Mouse (Mus musculus) heart, adult 2 months (tissue): Measurements from ENCODE around the gene Rnf145. TPM values are rescaled to one million over a fixed set of nuclear protein-coding genes. Genes with fewer than 3 reads are reported as not detected.

Experiments used
- DNase-seq, 2 experiments: peaks; one replicate each; pipeline ENCODE4 v3.0.0; 2021
- H3K27ac ChIP-seq: fragments of 200-600 bp; 2 replicates; pipeline ENCODE4 v1.8.1; 2022
- H3K27me3 ChIP-seq: fragments of 200-500 bp; 2 replicates; pipeline ENCODE4 v1.6.1; 2012; ENCODE audit warnings: mild to moderate bottlenecking, low read length, inconsistent platforms, mixed read lengths; ENCODE audit not compliant: control insufficient read depth, insufficient read depth
- H3K36me3 ChIP-seq: fragments of 200-500 bp; 2 replicates; pipeline ENCODE4 v1.6.1; 2012; ENCODE audit warnings: low read length, inconsistent platforms; ENCODE audit not compliant: control insufficient read depth, insufficient read depth
- H3K4me1 ChIP-seq: fragments of 200-500 bp; 2 replicates; pipeline ENCODE4 v1.6.1; 2011; ENCODE audit warnings: low read length; ENCODE audit not compliant: control insufficient read depth, insufficient read depth
- H3K4me3 ChIP-seq: fragments of 200-600 bp; 2 replicates; pipeline ENCODE4 v1.8.1; 2022
- H3K79me2 ChIP-seq: fragments of 200-500 bp; replicated peaks from 2 replicates; pipeline ENCODE4 v1.6.1; 2012; ENCODE audit warnings: mild to moderate bottlenecking, inconsistent platforms, low read length, moderate library complexity, mixed read lengths; ENCODE audit not compliant: control insufficient read depth, insufficient read depth
- H3K9ac ChIP-seq: fragments of 200-500 bp; 2 replicates; pipeline ENCODE4 v1.6.1; 2012; ENCODE audit warnings: low read depth, mild to moderate bottlenecking, control low read depth, inconsistent platforms, low read length, mixed read lengths
- CTCF ChIP-seq: fragments of 200-600 bp; IDR thresholded peaks from 2 replicates; pipeline ENCODE4 v1.8.1; 2022; ENCODE audit warnings: antibody characterized with exemption, mild to moderate bottlenecking, moderate library complexity
- EP300 ChIP-seq: fragments of 200-500 bp; IDR thresholded peaks from 2 replicates; pipeline ENCODE4 v1.6.1; 2011; ENCODE audit warnings: low read depth, low read length, control low read depth; ENCODE audit not compliant: insufficient read depth
- POLR2A ChIP-seq: fragments of 200-500 bp; IDR thresholded peaks from 2 replicates; pipeline ENCODE4 v1.6.1; 2011; ENCODE audit warnings: mild to moderate bottlenecking, low read depth, low read length, control low read depth; ENCODE audit not compliant: insufficient read depth
- WGBS: fragments of 180-500 bp; shearing (Covaris S2); methylation state at CpG from one replicate; pipeline ENCODE4 v1.1.7; 2018; 5-methylcytosine and 5-hydroxymethylcytosine counted together
- intact Hi-C: fragments of 180-260 bp; cut with DNase I; formaldehyde crosslinking; loops from one replicate; pipeline ENCODE4 v1.15.1; 2025
- polyA plus RNA-seq: library from polyadenylated mRNA; depleted of rRNA; stranded (reverse); fragments of >200 nt; gene quantifications from 2 replicates; pipeline ENCODE4 v1.2.3, GENCODE M21; 2012
- total RNA-seq, 2 experiments: library from RNA; stranded (reverse); gene quantifications; 2 replicates each; pipeline ENCODE4 v1.2.3; 2021

Rnf145 gene
- total and polyA plus RNA-seq, 3 experiments = 11.6 to 14.0 (median 13.3) TPM

GRCm38 (mm10) chr11:44572781-44573180 is 54.0 kb downstream of the Rnf145 start:
- no peak overlapping the region for H3K9ac ChIP-seq
- H3K79me2 ChIP-seq = no peaks in the 10 kb centered on the region
- no peaks in the 10 kb centered on the region for H3K36me3 ChIP-seq
- H3K4me3 ChIP-seq = no peak overlapping the region
- H3K27me3 ChIP-seq = no peaks in the 10 kb centered on the region
- TF ChIP-seq EP300 (no peak), CTCF (no peak), POLR2A (no peak)
- no peak overlapping the region for H3K27ac ChIP-seq
- no peaks in the 10 kb centered on the region for H3K4me1 ChIP-seq
- 97% methylated on average over 5 of the region's 5 CpGs for WGBS
- no peak for DNase-seq
- intact Hi-C loops = no loop called here

GRCm38 (mm10) chr11:44573396-44573795 is 54.6 kb downstream of the Rnf145 start:
- Histone ChIP-seq H3K27me3 (no peaks in the 10 kb centered on the region), H3K27ac (no peak overlapping the region), H3K9ac (no peak overlapping the region), H3K36me3 (no peaks in the 10 kb centered on the region), H3K4me1 (no peaks in the 10 kb centered on the region), H3K79me2 (no peaks in the 10 kb centered on the region), H3K4me3 (no peak overlapping the region)
- intact Hi-C loops = no loop called here
- DNase-seq = no peak
- 67% methylated on average over 3 of the region's 3 CpGs for WGBS
- TF ChIP-seq POLR2A = no peak
- TF ChIP-seq EP300 = no peak

DNA sequence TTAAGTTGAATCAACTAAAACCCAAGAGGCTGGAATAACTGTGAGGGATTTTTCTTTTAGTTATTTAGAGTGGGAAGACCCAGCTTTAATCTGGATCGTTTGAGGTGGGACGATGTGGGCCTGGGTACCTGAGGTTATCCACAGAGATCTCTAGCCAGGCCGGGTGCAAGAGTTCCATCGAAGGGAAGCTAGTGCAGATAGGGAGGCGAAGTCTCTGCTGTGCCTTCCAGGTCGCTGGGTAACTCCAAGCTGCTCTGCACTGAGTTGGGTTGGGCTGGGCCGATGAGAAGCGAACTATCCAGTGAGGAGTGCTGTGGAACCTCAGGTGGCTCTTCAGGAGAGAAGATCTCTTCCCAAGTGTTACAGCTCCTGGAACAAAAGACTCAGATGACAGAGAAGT is 55.6 kb downstream of the Rnf145 start:
- H3K79me2 ChIP-seq = no peaks in the 10 kb centered on the region
- intact Hi-C loops = no loop called here
- no peak for DNase-seq
- 88% methylated on average over 8 of the region's 8 CpGs for WGBS
- no peak for TF ChIP-seq EP300
- TF ChIP-seq POLR2A = no peak
- TF ChIP-seq CTCF = no peak
- H3K36me3 ChIP-seq = no peaks in the 10 kb centered on the region
- no peaks in the 10 kb centered on the region for H3K4me1 ChIP-seq
- no peak overlapping the region for H3K4me3 ChIP-seq
- no peak overlapping the region for H3K27ac ChIP-seq
- no peak overlapping the region for H3K9ac ChIP-seq
- no peaks in the 10 kb centered on the region for H3K27me3 ChIP-seq

GRCm38 (mm10) chr11:44574820-44575219 is 56.1 kb downstream of the Rnf145 start:
- TF ChIP-seq POLR2A = no peak
- TF ChIP-seq CTCF = no peak
- no peak for TF ChIP-seq EP300
- 95% methylated on average over 5 of the region's 5 CpGs for WGBS
- H3K27ac ChIP-seq = no peak overlapping the region
- intact Hi-C loops = no loop called here
- no peak overlapping the region for H3K9ac ChIP-seq
- no peaks in the 10 kb centered on the region for H3K36me3 ChIP-seq
- no peak overlapping the region for H3K4me3 ChIP-seq
- H3K27me3 ChIP-seq = no peaks in the 10 kb centered on the region
- H3K4me1 ChIP-seq = no peaks in the 10 kb centered on the region
- no peaks in the 10 kb centered on the region for H3K79me2 ChIP-seq
- peak in 1 of 2 experiments; percentile 47 for DNase-seq

DNA sequence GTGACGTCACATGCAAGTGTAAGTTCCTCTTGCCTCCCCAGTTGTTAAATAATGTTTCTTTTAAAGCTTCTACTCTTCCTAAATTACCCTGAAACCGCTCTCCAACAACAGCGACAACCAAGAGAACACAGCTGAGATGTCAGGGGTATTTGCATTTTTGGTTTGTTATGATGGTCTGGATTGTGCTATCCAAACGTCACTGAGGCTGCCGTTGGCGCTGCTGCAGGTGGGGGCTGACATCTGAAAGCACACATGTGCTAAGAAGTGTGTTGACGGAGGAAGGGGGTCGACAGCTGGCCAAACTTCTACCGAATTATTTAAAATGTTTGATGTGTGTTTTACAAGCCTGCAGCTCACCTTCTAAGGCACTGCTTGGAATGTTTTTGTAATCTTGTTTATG is 59.1 kb downstream of the Rnf145 start:
- intact Hi-C loops = no loop called here
- WGBS = 82% methylated on average over 9 of the region's 9 CpGs

DNA sequence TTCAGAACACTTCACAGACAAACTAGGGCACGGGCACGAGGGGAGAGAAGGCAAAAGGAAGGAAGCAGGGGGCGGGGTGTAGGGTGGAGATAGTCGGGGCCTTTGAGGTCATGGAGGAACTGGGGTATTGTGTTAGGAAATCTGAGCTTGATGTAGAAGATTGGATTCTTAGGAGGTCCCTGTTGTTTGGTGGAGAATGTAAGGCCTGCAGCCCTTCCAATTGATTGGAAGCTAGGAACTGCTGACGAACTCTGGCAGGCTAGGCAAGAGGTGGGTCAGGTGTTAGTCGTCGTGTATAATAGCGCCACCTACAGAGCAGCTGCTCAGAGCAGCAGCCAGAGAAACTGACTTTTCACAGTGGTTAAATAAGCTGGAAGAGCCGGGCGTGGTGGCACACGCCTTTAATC is 62.5 kb downstream of the Rnf145 start:
- TF ChIP-seq EP300 (no peak), POLR2A (no peak), CTCF (peak; percentile 70)

More for the DNA sequence above, 59.1 kb downstream of the Rnf145 start:
- Histone ChIP-seq H3K79me2 (no peaks in the 10 kb centered on the region), H3K4me3 (no peak overlapping the region), H3K9ac (no peak overlapping the region), H3K27ac (no peak overlapping the region), H3K4me1 (no peaks in the 10 kb centered on the region; the same call in 1 of the 2 replicates), H3K27me3 (no peaks in the 10 kb centered on the region), H3K36me3 (no peaks in the 10 kb centered on the region)
- DNase-seq = no peak
- TF ChIP-seq EP300 = no peak
- TF ChIP-seq POLR2A = no peak
- no peak for TF ChIP-seq CTCF

More for the DNA sequence above, 62.5 kb downstream of the Rnf145 start:
- 15% methylated on average over 11 of the region's 11 CpGs for WGBS
- H3K4me1 ChIP-seq = no peaks in the 10 kb centered on the region; the same call in 1 of the 2 replicates
- no peak overlapping the region for H3K27ac ChIP-seq
- H3K36me3 ChIP-seq = no peaks in the 10 kb centered on the region
- peak; percentile 32 to 64 for DNase-seq
- intact Hi-C loops = loop anchor here (10.0 kb wide), 1 partner anchor 1154 kb away; no protein-coding TSS in a partner anchor
- no peaks in the 10 kb centered on the region for H3K27me3 ChIP-seq
- no peak overlapping the region for H3K9ac ChIP-seq
- H3K4me3 ChIP-seq = no peak overlapping the region
- H3K79me2 ChIP-seq = no peaks in the 10 kb centered on the region
